Comparison of ENCODE assay signal across 26 mouse cellular contexts in the genomic region with DNA sequence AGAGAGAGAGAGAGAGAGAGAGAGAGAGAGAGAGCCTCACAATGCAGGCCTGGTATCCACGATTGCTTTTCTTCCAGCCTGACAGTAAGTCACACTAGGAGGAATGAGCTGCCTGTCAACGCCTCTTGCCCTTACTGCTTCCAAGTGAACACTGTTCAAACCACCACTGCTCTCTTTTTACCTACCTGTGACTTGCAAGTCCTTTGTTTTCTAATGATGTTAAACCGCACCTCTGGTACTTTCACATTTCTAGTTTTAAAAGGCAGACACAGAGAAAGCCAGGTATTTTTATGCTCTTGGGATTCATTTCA. TPM values are rescaled to one million over a fixed set of nuclear protein-coding genes. Genes with fewer than 3 reads are reported as not detected.
DNase-seq lines count a peak whose midpoint lies in the region; ATAC-seq and TF ChIP-seq lines count a peak whose summit lies in the region.
"Had no signal": no experiment of that assay in that cellular context is flagged by ENCODE, and none has a peak within 500 bp of the region (broad histone marks: within the 10 kb centered on the region; RNA-seq: fewer than 3 reads in every experiment).

No protein-coding gene starts in this region.

- no peaks in the 10 kb centered on the region for H3K36me3 ChIP-seq in heart, postnatal 0 days (replicated peaks; ENCODE audit: control insufficient read depth, insufficient read depth, low read length)
- H3K36me3 ChIP-seq in embryonic facial prominence, embryonic 10.5 days (replicated peaks) = no peaks in the 10 kb centered on the region
- no peaks in the 10 kb centered on the region for H3K36me3 ChIP-seq in midbrain, embryonic 15.5 days (replicated peaks)
- H3K36me3 ChIP-seq: limb, embryonic 12.5 days; liver, embryonic 15.5 days; midbrain, embryonic 10.5 days; neural tube, embryonic 15.5 days; stomach, embryonic 15.5 days had no signal

- no peak overlapping the region for H3K9ac ChIP-seq in heart, postnatal 0 days (replicated peaks; ENCODE audit: low read depth, low read length)
- no peak overlapping the region for H3K9ac ChIP-seq in midbrain, embryonic 15.5 days
- H3K9ac ChIP-seq: forebrain, embryonic 13.5 days; hindbrain, embryonic 14.5 days; limb, embryonic 12.5 days; liver, embryonic 15.5 days; lung, embryonic 14.5 days; neural tube, embryonic 15.5 days; stomach, embryonic 15.5 days had no signal

- DNase-seq in embryo, embryonic 10 days (ENCODE audit: low spot score) = peak; percentile 29
- no peak for DNase-seq in embryo, embryonic 11 days
- peak; percentile 16 for DNase-seq in heart, postnatal 0 days (ENCODE audit: low spot score)
- DNase-seq in heart, adult 8-10 months (ENCODE audit: low spot score) = no peak
- DNase-seq in embryonic facial prominence, embryonic 10.5 days (ENCODE audit: low spot score) = no peak
- DNase-seq: adrenal gland, adult 8-10 months; cerebellum, adult 11 months; cerebellum, adult 9-10 months; cerebellum, postnatal 36 days; gastrocnemius, postnatal 25 days; heart, adult 11 months; kidney, adult 9 months; lung, embryonic 14.5 days; lung, postnatal 14 days; right cerebral cortex, postnatal 25 days; thymus, postnatal 14 days had no signal

- H3K4me2 ChIP-seq in heart, postnatal 0 days (ENCODE audit: low read depth, low read length) = no peak overlapping the region
- no peak overlapping the region for H3K4me2 ChIP-seq in midbrain, embryonic 15.5 days
- H3K4me2 ChIP-seq: forebrain, embryonic 13.5 days; hindbrain, embryonic 14.5 days; limb, embryonic 12.5 days; liver, embryonic 15.5 days; lung, embryonic 14.5 days; neural tube, embryonic 15.5 days; stomach, embryonic 15.5 days had no signal

- H3K27me3 ChIP-seq in heart, postnatal 0 days (ENCODE audit: control insufficient read depth, insufficient read depth, low read length) = no peaks in the 10 kb centered on the region
- H3K27me3 ChIP-seq in embryonic facial prominence, embryonic 10.5 days (replicated peaks; ENCODE audit: low read depth, poor library complexity, severe bottlenecking) = no peaks in the 10 kb centered on the region
- H3K27me3 ChIP-seq in midbrain, embryonic 15.5 days (replicated peaks) = no peaks in the 10 kb centered on the region
- H3K27me3 ChIP-seq: forebrain, embryonic 13.5 days; limb, embryonic 12.5 days; liver, embryonic 15.5 days; neural tube, embryonic 15.5 days; stomach, embryonic 15.5 days had no signal

- no peaks in the 10 kb centered on the region; the same call in 1 of the 2 replicates for H3K4me1 ChIP-seq in heart, postnatal 0 days (ENCODE audit: control insufficient read depth, insufficient read depth)
- peaks cover 33% of the 10 kb centered on the region for H3K4me1 ChIP-seq in embryonic facial prominence, embryonic 10.5 days
- no peaks in the 10 kb centered on the region for H3K4me1 ChIP-seq in midbrain, embryonic 15.5 days
- H3K4me1 ChIP-seq: neural tube, embryonic 15.5 days; stomach, embryonic 15.5 days had no signal

- no peak for TF ChIP-seq EP300 in heart, postnatal 0 days (IDR thresholded peaks at IDR 0.05; ENCODE audit: low read depth)

- ATAC-seq in heart, postnatal 0 days (ENCODE audit: insufficient read depth, low read depth) = no peak
- no peak for ATAC-seq in midbrain, embryonic 15.5 days (replicated peaks)
- no peak for ATAC-seq in cerebellum, adult (ENCODE audit: insufficient number of reproducible peaks, low FRiP score, low TSS enrichment)
- ATAC-seq: forebrain, embryonic 13.5 days; intestine, postnatal 0 days had no signal

- no peak for TF ChIP-seq CTCF in heart, postnatal 0 days (IDR thresholded peaks at IDR 0.05; ENCODE audit: low read depth)

- no peak overlapping the region for H3K27ac ChIP-seq in heart, postnatal 0 days (ENCODE audit: low read depth)
- H3K27ac ChIP-seq in embryonic facial prominence, embryonic 10.5 days (replicated peaks) = peak overlapping the region; percentile 35; the same call in 1 of the 2 replicates
- H3K27ac ChIP-seq in midbrain, embryonic 15.5 days = no peak overlapping the region
- H3K27ac ChIP-seq: forebrain, embryonic 13.5 days; hindbrain, embryonic 14.5 days; limb, embryonic 12.5 days; liver, embryonic 15.5 days; midbrain, embryonic 10.5 days; neural tube, embryonic 15.5 days; stomach, embryonic 15.5 days had no signal

- H3K9me3 ChIP-seq in heart, postnatal 0 days (replicated peaks; ENCODE audit: control insufficient read depth, low read length) = no peaks in the 10 kb centered on the region
- no peaks in the 10 kb centered on the region for H3K9me3 ChIP-seq in embryonic facial prominence, embryonic 10.5 days
- H3K9me3 ChIP-seq in midbrain, embryonic 15.5 days = no peaks in the 10 kb centered on the region
- H3K9me3 ChIP-seq: forebrain, embryonic 13.5 days; limb, embryonic 12.5 days; liver, embryonic 15.5 days; midbrain, embryonic 10.5 days; neural tube, embryonic 15.5 days; stomach, embryonic 15.5 days had no signal

- H3K4me3 ChIP-seq in heart, postnatal 0 days (ENCODE audit: low read depth, low read length) = no peak overlapping the region
- no peak overlapping the region for H3K4me3 ChIP-seq in embryonic facial prominence, embryonic 10.5 days
- no peak overlapping the region for H3K4me3 ChIP-seq in midbrain, embryonic 15.5 days
- H3K4me3 ChIP-seq: forebrain, embryonic 13.5 days; limb, embryonic 12.5 days; liver, embryonic 15.5 days; midbrain, embryonic 10.5 days; neural tube, embryonic 15.5 days; stomach, embryonic 15.5 days had no signal

- WGBS in heart, postnatal 0 days = 29% methylated on average over 3 of the region's 3 CpGs
- 56% methylated on average over 3 of the region's 3 CpGs for WGBS in embryonic facial prominence, embryonic 10.5 days
- 66% methylated on average over 3 of the region's 3 CpGs for WGBS in midbrain, embryonic 15.5 days

RNA-seq across cellular contexts. Expression of a gene that starts 15.7 kb away (rescaled TPM):
- total RNA-seq in heart, postnatal 0 days (2014; rRNA removed; ENCODE audit: low replicate concordance) = 14.8 and 37.1 TPM in 2 replicates
- 16.0 and 16.4 TPM in 2 replicates for polyA plus RNA-seq in heart, postnatal 0 days (2015; fragmentation: Nextera tagmentation; extraction: Ambion mirVana)
- 10 to 100 TPM in 3 of 4 experiments, 1 to 10 TPM in 1; 9.9 to 18.2 (median 14.5) TPM for total RNA-seq in heart, adult 8-10 months (2022)
- 6.3 and 8.0 TPM in 2 replicates for polyA plus RNA-seq in embryonic facial prominence, embryonic 10.5 days (2016; fragmentation: Nextera tagmentation; extraction: Ambion mirVana)
- polyA plus RNA-seq in midbrain, embryonic 15.5 days (2015; fragmentation: Nextera tagmentation; extraction: Ambion mirVana) = 6.3 and 6.6 TPM in 2 replicates

Comparison
In these comparisons a context has a peak if more than half of its experiments do, and no peak if none do; other contexts are left out.
1. DNase-seq: peak in embryo, embryonic 10 days (single experiment) and heart, postnatal 0 days (single experiment); none in embryo, embryonic 11 days (single experiment), heart, adult 8-10 months (single experiment) and embryonic facial prominence, embryonic 10.5 days (single experiment).